Mouse (Mus musculus): Measurements from ENCODE around the gene Bcl11a.

Bcl11a gene

GRCm38 (mm10) chr11:24132853-24133252 is 55.0 kb downstream of the Bcl11a start:
- no peak for DNase-seq

- DNase-seq: no peak
Observed at GRCm38 (mm10) chr11:24133484-24133883, 55.6 kb downstream of the Bcl11a start.

- no peak for DNase-seq
Observed at GRCm38 (mm10) chr11:24133928-24134327, 56.1 kb downstream of the Bcl11a start.

GRCm38 (mm10) chr11:24135244-24135643 is 57.4 kb downstream of the Bcl11a start:
- DNase-seq: no peak

- no peak for DNase-seq
Observed at GRCm38 (mm10) chr11:24136084-24136785, 58.4 kb downstream of the Bcl11a start.

- DNase-seq: no peak
Observed at GRCm38 (mm10) chr11:24137891-24138290, 60.0 kb downstream of the Bcl11a start.

- DNase-seq: no peak
Observed at GRCm38 (mm10) chr11:24138600-24139375, 60.9 kb downstream of the Bcl11a start.

GRCm38 (mm10) chr11:24139432-24139831 is 61.6 kb downstream of the Bcl11a start:
- no peak for DNase-seq

- no peak for DNase-seq
Observed at GRCm38 (mm10) chr11:24139952-24140351, 62.1 kb downstream of the Bcl11a start.

- no peak for DNase-seq
Observed at GRCm38 (mm10) chr11:24140948-24141347, 63.1 kb downstream of the Bcl11a start.

- DNase-seq: no peak
Observed at GRCm38 (mm10) chr11:24141479-24142251, 63.8 kb downstream of the Bcl11a start.

GRCm38 (mm10) chr11:24142316-24142715 is 64.5 kb downstream of the Bcl11a start:
- DNase-seq: no peak

- DNase-seq: peak in 1 of 2 experiments; percentile 15
Observed at GRCm38 (mm10) chr11:24144159-24144946, 66.5 kb downstream of the Bcl11a start.

- no peak for DNase-seq
Observed at GRCm38 (mm10) chr11:24146034-24146433, 68.2 kb downstream of the Bcl11a start.

GRCm38 (mm10) chr11:24146437-24146836 is 68.6 kb downstream of the Bcl11a start:
- no peak for DNase-seq

- DNase-seq: no peak
Observed at GRCm38 (mm10) chr11:24147698-24148097, 69.8 kb downstream of the Bcl11a start.

- no peak for DNase-seq
Observed at GRCm38 (mm10) chr11:24148545-24148944, 70.7 kb downstream of the Bcl11a start.

- no peak for DNase-seq
Observed at GRCm38 (mm10) chr11:24149462-24150220, 71.8 kb downstream of the Bcl11a start.

GRCm38 (mm10) chr11:24152076-24152784 is 74.4 kb downstream of the Bcl11a start:
- no peak for DNase-seq

GRCm38 (mm10) chr11:24153049-24153448 is 75.2 kb downstream of the Bcl11a start:
- DNase-seq: no peak

- no peak for DNase-seq
Observed at GRCm38 (mm10) chr11:24158026-24158425, 80.2 kb downstream of the Bcl11a start.

Data from kidney, postnatal 4 days (tissue).